Mouse (Mus musculus) natural killer cell, adult 2 months (primary cell): ENCODE measurements around the gene Ppp1r9a.

Experiments
- DNase-seq, 2 experiments: peaks; one replicate each; pipeline ENCODE4 v3.0.0; 2022; ENCODE audit warnings: low spot score in 2 of 2

Gene Ppp1r9a

GRCm38 (mm10) chr6:5039316-5039715, 136.6 kb downstream of the Ppp1r9a start:
- no peak for DNase-seq

GRCm38 (mm10) chr6:5045854-5046253, 143.1 kb downstream of the Ppp1r9a start:
- no peak for DNase-seq

DNA sequence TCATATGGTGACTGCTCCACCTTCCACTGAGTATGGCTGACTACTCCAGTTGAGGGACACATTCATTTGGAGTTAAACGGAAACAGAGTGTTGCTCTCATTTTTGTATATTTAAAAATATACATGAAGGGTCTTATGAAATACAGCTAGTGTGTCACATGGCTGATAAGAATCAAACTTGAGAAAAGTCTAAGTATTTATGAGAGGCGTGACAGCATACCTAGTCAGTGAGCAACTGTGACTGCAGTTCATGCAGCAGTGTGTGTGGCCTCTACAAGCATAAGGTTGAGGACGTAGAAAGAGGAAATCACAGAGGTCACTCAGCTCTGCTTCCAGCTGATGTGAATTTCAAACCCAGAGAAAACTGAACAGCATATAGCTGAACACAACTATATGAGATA, 145.3 kb downstream of the Ppp1r9a start:
- no peak for DNase-seq

DNA sequence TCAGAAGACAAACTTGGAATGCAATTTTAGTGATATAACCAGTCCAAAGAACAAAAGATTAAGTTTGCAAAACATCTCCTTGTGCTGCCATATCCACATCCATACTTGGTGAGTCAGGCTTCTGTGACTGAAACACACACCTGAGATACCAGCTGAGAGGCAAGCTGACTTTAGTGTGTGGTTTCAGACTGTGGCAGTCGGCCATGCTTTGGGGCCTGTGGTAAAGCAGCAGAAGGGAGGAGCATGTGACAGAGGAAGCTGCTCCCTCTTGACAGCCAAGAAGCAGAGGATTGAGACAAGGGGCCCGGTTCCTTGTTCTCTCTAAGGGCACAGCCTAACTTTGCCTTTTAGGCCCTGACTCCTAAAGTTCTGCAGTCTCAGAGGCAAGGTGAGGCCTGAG, 149.6 kb downstream of the Ppp1r9a start:
- no peak for DNase-seq

DNA sequence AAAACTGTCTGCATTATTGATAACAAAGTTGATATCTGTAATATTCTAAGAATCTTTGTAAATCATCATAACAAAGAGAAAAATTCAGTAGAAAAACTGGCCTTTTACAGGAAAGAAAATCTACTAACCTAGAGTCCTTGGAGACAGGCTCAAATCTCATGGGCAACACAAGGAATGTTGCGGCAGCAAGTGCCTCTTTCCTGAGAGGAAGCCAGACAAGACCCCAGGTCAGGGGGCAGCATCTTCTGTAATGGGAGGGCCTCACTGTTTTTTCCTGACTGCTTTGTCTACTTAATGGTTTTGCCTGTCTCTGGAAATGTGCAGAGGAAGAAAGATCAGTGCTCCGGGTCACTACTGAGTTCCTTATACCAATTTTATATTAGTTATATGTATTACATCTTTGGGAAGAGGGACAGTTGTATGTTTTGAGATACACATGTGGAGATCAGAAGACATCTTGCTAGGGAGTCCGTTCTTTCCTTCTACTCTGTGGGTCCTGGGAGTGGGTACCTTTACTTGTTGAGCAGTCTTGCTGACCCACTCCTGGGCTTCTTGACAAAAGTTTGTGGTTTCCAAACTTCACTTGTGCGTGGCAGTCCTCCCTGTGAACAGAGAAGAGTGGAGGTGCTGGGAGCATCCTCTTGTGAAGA, 151.9 kb downstream of the Ppp1r9a start:
- no peak for DNase-seq

DNA sequence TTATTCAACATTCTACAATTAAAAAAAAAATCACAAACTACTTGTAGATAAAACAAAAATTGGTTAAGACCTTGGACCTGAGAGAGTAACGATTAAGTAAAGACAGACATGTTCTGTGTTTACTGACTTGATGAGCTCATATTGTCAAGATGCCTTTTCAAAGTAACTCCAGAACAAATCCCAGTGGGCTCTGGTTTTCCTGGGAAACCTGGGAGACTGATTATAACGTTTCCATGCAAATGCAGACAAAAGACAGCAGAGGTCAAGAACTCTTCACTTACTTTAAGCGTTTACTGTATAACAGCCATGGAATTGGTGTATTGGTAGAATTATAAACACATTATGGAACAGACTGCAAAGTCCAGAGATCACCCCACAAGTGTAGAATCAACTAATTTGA, 172.0 kb downstream of the Ppp1r9a start:
- DNase-seq, result no peak

- DNase-seq, result no peak
Measured at GRCm38 (mm10) chr6:5075680-5076079, 173.0 kb downstream of the Ppp1r9a start.

DNA sequence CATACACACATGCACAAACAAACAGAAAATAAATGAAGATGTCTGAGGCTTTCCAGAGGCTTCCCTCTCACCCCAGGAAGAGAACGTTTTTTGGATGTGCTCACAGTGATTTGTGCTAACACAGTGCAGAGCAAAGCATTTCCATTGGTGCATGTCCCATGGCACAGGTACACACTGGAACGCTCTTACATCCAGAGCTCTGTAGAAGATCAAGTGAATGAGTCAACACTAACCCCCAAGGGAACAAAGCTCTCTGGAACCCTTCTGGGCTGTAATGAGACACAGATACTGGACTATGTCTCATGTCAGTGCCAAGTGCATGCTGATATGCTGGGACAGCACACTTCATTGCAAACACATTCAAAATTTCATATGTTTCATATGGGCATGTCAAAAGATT, 175.3 kb downstream of the Ppp1r9a start:
- no peak for DNase-seq

DNA sequence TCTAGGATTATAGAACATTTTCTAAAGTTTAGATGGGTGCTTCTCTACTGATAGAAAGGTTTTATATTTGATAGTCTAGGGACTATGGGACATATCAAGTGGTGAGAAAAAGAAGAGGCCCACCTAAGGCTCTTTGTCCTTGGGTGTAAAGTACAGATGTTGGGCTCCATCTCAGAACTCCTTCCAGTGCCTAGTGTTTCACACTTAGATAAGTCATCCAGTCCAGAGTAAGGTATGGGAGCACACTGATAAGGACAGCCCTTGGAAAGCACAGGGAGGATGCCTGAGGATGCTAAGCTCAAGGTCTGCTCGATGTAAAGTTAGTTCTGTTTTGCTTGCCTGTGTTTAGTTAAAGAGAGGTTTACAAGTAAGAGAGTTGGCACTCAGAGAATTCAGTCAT, 176.4 kb downstream of the Ppp1r9a start:
- no peak for DNase-seq

DNA sequence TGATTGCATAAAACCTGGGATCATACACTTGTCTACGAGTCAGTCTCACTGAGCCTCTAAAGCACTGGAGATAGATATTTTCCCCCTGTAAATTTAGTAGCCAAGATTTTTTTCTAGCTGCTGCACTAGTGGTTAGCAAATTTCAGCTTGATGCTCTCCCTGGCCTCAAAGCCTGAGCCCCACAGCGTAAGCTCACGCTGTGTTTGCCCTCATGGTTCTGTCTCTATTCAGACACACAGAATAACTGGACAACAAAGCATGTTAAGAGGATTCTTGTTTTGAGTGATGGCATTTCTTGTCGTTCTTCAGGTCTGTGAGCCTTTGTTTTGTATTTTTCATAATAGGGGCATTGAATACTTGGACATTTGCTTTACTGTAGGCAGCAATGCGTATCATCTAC, 177.4 kb downstream of the Ppp1r9a start:
- DNase-seq, result no peak

DNA sequence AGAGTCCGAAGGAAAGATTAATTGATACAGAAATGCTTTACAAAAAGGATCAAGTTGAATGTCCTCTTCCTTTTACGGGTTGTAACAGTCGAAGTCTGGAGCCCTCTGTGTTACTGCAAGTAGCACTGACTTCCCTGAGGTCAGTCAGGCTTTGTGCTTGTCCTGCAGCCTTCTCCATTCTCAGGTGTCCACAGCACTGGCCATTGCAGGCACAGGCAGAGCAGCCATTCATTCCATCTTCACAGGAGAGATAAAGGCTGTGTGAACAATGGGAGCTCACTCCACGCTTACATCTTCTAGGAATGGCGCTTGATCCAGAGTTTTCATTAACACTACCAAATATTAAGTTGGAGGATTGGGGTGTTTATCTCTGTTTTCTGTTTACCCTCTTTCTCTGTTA, 177.8 kb downstream of the Ppp1r9a start:
- no peak for DNase-seq

DNA sequence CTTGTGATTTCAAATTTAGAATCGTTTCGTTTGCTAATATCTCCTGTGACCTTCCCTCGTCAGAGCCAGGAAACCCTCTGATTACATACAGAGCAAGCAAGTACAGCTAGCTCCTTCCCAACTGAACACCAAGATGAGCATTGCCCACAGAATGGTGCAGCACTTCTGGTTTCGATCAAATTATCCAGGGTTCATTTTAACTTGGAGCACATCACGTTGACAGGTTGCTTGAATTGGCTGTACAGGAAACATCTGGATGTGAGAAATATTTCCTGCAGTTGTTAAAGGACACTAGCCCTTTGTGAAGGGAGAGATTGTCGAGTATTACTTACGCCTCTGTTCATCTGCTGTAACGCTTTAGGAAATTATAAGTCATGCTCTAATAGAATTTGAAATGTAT, 178.4 kb downstream of the Ppp1r9a start:
- no peak for DNase-seq

- no peak for DNase-seq
Measured at GRCm38 (mm10) chr6:5082144-5082543, 179.4 kb downstream of the Ppp1r9a start.

- no peak for DNase-seq
Measured at GRCm38 (mm10) chr6:5082740-5083139, 180.0 kb downstream of the Ppp1r9a start.

DNA sequence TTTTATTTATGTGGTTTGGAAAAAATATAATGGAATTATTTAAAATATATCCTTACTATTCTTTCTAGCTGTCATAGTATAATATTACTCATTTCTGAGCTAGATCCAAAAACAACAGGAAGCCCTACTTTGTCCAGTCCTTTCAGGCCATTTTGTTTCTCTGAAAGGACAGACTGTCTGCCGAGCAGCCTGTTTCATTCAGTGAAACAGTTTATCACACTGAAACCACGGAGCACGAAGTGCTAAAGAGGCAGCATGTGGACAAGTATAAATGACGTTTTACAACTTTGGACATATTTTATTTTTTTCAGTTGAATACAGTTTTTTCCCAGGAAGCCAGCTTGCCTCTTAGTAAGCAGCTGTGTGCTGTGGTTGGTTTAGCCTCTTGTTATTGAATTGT, 181.2 kb downstream of the Ppp1r9a start:
- DNase-seq, result no peak

- no peak for DNase-seq
Measured at GRCm38 (mm10) chr6:5091873-5092272, 189.2 kb downstream of the Ppp1r9a start.

DNA sequence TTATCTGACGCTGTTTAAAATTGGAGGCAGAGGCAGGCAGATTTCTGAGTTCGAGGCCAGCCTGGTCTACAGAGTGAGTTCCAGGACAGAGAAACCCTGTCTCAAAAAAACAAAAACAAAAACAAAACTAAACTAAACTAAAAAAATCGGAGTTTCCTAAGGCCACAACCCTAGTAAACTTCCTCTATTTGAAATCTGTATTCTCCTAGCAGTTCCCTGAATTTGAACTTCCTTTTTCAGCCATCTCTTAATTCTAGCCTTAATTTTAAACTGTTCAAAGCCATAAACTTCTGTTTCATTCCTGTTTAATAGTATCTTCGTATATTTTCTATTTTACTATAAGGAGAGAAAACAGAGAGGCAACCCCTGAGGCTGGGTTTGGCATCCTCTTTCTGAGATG, 190.1 kb downstream of the Ppp1r9a start:
- no peak for DNase-seq

DNA sequence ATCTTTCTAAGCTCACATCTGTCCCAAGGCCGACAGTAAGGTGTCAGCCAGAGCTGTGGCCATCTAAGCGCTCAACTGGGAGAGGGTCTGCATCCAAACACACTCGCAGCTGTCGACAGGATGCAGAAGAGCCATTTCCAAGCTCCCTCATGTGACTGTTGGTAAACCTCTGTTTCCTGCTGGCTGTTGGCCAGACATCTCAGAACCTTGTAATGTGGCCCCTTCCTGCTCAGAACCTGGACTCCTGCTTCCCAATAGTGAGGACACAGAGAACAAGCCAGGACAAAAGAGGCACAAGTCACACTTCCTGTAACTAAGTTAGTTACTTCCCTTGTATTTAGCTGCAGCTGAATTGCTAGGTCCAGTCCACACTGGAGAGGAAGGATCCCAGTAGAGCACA, 190.8 kb downstream of the Ppp1r9a start:
- no peak for DNase-seq

GRCm38 (mm10) chr6:5095365-5095973, 192.8 kb downstream of the Ppp1r9a start:
- no peak for DNase-seq

GRCm38 (mm10) chr6:5097309-5097708, 194.6 kb downstream of the Ppp1r9a start:
- DNase-seq, result no peak

- DNase-seq, result no peak
Measured at GRCm38 (mm10) chr6:5099282-5099681, 196.6 kb downstream of the Ppp1r9a start.

DNA sequence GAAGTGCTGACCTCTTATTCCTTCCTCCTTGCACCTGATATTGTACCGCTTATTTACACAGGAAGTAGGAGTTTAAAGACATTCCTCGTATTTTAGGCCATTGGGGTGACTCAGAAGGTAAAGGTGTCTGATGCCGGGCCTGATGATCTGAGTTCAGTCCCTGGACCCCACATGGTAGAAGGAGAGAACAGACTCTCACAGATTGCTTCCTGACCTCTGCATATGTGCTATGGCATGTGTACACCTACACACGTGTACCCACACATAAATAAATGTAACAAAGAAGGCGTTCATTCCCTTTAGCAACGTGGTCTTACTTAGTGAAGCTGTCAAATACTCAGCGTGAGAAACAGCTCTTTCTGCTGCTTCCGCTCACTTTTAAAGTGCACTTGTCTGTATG, 197.1 kb downstream of the Ppp1r9a start:
- no peak for DNase-seq

DNA sequence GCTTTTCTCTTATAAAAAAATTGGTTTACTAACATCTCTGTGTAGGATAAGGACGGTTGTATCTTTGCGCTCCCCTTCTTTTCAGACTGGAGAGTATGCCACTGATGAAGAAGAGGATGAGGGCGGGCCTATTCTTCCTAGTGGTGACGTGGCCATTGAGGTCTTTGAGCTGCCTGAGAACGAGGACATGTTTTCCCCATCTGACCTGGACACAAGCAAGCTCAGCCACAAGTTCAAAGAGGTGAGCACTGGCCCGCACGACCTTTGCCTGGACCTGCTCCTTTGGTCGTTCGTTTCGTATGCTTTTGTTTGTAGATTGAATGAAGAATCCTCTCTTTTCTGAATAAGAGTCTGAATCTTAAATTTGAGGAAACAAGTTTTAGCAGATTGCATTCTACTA, 197.6 kb downstream of the Ppp1r9a start:
- no peak for DNase-seq

DNA sequence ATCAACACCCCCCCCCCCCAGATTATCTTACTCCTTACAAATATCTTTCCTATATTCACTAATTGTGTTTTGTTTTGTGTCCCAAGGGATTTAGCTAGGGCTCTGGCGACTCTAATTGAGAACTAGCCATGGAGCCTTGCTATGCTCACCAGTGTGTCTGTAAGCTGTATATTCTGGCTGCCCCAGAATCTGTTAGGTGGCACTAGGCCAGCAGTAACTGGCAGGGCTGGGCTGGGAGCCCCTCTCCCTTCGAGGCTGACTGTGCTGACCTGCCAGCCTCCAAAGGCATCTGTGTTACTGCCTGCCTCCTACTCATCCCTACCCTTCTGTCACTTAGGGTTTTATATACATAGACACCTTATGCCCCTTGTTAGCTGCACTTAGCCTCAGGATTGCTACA, 200.0 kb downstream of the Ppp1r9a start:
- DNase-seq, result no peak
